Mouse (Mus musculus) layer of hippocampus, adult 6 months (tissue): ENCODE measurements around the gene Vmn2r121. TPM values are rescaled to one million over a fixed set of nuclear protein-coding genes. Genes with fewer than 3 reads are reported as not detected.

ENCODE experiments used
- long read RNA-seq, 2 experiments: library from polyadenylated mRNA; unstranded; transcript quantifications; one replicate each; pipeline ENCODE4 v2.0.0; 2019 to 2020
- polyA plus RNA-seq: library from polyadenylated mRNA; unstranded; fragments of <200 nt; fragmentation: Nextera tagmentation; gene quantifications from 2 replicates; pipeline ENCODE4 v1.2.3, GENCODE M21; 2021

Gene Vmn2r121
- polyA plus RNA-seq, result not detected in 2 replicates
- long read RNA-seq, experiment 1, result 0 reads
- long read RNA-seq, experiment 2, result 0 reads

GRCm38 (mm10) chrX:124135852-124136251 is at the start of gene Vmn2r121:
TSS of gene Vmn2r121 (minus strand) at chrX:124135952.

